Mouse (Mus musculus) c-Kit-positive CD71-positive TER-119-positive erythroid progenitor cells, embryonic 14.5 days (primary cell): ENCODE measurements around the gene Lbhd1.

Source experiments
- DNase-seq: peaks from one replicate; pipeline ENCODE4 v3.0.0-alpha.2; 2013; ENCODE audit warnings: low spot score

The Lbhd1 gene

GRCm38 (mm10) chr19:8911810-8912209 is 28.3 kb downstream of the Lbhd1 start:
- no peak for DNase-seq

DNA sequence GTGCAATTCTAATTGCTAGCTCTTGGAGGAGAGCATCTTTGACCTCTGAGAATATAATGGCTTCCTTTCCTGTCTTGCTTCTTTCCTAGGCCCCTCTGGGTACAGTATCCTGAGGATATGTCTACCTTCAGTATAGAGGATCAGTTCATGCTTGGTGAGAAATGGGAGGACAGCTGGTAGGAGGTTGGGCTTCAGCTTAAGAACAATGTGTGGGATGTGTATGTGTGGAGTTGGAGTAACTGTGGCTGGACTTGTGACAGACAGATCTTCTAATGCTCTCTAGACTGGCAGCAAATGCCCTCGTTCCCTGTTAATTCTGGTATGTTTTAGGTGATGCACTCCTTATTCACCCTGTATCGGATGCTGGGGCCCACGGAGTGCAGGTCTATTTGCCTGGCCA is 30.7 kb downstream of the Lbhd1 start:
- DNase-seq: no peak

GRCm38 (mm10) chr19:8919000-8919399 is 35.5 kb downstream of the Lbhd1 start:
- no peak for DNase-seq

DNA sequence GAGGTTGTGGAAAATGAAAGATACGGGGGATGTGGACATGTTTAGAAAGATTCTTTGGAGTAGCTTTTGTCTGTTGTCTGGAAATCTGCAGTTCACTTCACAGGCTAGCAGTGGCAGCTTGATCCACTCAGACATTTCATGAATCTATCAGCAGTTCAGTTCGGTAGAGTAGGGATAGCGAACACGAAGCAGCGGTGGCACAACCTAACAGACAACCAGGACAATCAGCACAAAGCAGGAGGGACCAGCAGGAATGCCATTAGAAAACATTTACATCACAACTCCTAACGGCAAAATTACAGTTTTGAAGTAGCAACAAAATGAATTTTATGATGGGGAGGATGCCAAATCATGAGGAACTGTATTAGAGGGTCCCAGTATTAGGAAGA is 36.1 kb downstream of the Lbhd1 start:
- DNase-seq: no peak

DNA sequence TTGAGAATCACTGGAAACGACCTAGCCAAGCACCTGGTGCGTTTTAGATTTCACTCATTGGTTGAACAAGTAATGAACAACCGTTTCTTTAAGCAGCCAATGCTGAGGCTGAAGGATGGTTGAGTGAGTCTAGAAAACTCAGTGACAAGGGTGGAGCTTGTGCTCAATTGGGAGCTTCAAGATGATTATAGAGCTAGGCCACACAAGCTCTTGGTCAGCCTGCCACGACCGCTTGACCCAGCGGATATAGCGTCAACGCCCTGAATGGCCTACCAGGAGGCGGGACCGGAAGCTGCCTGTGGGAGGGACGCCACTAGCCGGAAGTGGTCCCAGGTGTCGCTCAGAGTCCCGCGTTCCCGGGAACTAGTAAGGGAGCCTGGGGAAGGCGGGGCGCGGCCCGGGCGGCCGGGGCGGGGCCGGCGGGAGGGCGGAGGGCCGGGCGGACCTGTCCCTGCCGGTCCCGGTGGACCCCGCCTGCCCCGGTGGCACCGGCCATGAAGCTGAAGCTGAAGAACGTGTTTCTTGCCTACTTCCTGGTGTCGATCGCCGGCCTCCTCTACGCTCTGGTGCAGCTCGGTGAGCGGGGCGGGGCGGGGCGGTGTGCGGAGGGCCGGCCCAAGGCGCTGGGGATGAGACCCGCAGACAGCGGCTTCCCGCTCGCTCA is 36.7 kb downstream of the Lbhd1 start, which contains the start of gene B3gat3:
B3gat3 (plus strand) TSS at position 302 of the 664 bp plus-strand sequence.
- peak; percentile 90 for DNase-seq

DNA sequence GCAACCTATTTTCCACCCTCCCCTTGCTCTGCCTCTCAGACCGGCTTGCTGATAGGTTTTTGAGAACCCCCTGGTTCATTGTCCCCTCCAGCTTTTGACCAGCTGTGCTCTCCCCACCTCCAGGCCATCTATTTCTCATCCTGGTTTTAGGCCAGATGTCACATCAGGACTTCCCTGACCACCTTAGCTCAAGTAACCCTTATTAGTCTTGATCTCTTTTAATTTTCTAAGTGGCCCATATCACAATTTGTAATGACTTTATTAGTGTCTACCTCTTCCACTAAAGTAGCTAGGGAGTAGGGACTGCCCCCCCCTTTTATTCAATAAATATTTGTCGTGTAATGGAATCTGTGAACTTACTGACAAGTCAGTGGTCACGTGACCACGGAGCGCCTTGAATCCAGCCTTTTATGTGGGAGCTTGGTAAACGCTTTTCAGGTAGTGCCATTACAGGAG is 37.3 kb downstream of the Lbhd1 start:
- peak; percentile 75 for DNase-seq

DNA sequence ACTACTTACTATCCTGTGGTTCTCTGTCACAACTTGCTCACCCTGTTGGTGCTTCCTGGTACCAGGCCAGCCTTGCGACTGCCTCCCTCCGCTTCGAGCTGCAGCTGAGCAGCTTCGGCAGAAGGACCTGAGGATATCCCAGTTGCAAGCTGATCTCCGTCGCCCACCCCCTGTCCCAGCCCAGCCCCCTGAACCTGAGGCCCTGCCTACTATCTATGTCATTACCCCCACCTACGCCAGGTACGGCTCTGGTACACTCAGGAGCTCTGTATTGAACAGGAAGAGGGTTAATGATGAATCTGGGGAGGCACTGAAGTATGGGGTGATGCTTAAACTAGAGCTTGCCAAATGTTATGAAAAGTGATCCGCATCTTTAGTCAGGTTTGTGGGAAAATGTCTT is 38.2 kb downstream of the Lbhd1 start:
- DNase-seq: no peak

- no peak for DNase-seq
These were observed 43.2 kb downstream of the Lbhd1 start for GRCm38 (mm10) chr19:8926766-8927165.

- DNase-seq: no peak
These were observed 44.5 kb downstream of the Lbhd1 start for GRCm38 (mm10) chr19:8927891-8928525.

DNA sequence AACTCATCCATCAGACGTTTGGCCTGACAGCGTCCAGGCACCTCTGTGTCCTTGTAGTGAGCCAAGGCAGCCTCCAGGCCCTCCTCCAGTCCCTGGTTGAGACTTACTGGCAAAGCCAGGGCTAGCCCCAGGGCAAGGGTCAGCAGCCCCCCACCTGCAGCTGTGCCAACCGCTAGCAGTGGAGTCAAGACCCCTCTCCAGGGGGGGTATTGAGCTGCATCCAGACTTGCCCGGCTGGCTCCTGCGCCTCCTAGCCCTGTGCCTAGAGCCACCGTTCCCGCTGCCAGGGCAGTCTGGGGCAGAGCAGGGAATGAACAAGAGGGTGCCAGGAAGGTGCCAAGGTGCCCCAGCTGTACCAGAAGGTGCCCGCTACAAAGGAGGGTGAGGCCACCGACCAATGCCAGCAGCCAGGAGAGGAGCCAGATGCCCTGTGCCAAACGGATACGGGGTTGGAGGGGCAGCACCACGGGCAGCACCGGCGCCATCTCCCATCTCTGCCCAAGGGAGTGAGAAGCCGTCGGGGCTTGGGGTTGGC is 45.2 kb downstream of the Lbhd1 start:
- DNase-seq: no peak

GRCm38 (mm10) chr19:8929224-8930088 is 45.9 kb downstream of the Lbhd1 start, which contains the start of the genes Rom1 and Eml3:
TSS of gene Rom1 (minus strand) at chr19:8929356.
TSS of gene Eml3 (plus strand) at chr19:8929552.
- peak; percentile 82 for DNase-seq

DNA sequence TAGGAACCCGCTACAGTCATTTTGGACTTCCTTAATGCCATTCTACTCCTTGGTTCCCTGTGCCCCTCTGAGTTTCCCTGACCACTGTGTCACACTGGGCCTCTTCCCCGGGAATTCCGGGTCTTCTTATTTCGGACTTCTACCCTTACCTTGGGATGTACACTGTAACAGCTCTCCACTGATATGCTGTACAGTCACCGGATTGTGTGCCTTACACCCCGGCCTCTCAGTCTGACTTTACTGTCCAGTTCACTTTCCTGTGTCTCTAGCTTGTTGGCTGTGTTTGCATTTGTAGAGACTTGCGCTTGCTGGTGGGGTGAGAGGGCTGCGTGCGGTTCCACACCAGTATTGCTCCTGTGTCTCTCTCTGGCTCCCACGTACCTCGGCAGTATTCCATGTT is 46.6 kb downstream of the Lbhd1 start:
- DNase-seq: no peak

DNA sequence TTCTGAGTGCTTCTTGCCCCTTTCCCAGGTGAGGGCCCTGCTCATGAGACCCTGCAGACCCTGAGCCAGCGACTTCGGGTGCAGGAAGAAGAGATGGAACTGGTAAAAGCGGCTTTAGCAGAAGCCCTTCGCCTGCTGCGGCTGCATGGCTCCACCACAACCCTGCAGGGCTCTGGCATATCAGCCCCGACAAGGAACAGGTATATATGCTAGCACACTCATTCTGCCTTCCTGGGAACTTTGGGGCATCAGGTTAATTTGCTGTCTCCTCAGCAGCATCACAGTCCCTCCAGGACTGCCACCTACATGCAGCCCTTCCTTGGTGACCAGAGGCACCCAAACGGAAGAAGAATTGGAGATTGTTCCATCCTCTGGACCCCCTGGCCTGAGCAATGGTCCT is 47.2 kb downstream of the Lbhd1 start:
- no peak for DNase-seq

GRCm38 (mm10) chr19:8936736-8937135 is 53.2 kb downstream of the Lbhd1 start:
- DNase-seq: no peak

DNA sequence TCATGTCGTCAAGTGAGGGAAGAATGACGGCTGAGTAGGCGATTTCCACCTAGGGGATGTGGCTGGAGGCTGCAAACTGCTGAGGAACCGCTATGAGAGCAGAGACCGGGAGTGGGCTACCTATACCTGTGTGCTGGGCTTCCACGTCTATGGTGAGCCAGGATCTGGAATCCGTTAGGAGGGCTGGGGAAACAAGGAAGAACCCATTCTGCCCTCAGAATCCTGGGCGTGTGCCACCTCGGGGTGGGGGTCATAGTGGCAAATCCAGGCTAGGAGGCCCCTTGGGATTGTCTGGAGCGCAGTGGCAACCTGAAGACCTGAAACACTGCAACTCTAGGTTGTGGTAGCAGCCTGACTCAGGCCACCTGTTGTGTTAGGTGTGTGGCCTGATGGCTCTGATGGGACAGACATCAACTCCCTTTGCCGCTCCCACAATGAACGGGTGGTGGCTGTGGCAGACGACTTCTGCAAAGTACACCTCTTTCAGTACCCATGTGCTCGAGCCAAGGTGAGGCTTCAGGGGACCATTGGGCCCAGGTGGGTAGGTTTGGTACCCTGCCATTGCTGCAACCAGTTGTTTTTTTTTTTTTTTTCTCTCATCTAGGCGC is 57.1 kb downstream of the Lbhd1 start:
- no peak for DNase-seq

DNA sequence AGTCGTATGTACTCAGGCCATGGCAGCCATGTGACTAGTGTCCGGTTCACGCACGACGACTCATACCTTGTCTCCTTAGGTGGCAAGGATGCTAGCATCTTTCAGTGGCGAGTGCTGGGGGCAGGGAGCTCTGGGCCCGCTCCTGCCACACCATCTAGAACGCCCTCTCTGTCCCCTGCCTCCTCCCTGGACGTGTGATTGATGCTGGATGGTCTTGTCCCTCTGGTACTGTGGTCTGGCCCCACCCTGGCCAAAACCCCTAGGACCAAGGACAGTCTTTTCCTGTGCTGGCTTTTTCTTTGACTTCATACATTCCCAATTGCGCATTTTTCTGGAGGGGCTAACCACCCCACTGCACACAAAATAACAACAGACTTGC is 57.6 kb downstream of the Lbhd1 start:
- DNase-seq: no peak

DNA sequence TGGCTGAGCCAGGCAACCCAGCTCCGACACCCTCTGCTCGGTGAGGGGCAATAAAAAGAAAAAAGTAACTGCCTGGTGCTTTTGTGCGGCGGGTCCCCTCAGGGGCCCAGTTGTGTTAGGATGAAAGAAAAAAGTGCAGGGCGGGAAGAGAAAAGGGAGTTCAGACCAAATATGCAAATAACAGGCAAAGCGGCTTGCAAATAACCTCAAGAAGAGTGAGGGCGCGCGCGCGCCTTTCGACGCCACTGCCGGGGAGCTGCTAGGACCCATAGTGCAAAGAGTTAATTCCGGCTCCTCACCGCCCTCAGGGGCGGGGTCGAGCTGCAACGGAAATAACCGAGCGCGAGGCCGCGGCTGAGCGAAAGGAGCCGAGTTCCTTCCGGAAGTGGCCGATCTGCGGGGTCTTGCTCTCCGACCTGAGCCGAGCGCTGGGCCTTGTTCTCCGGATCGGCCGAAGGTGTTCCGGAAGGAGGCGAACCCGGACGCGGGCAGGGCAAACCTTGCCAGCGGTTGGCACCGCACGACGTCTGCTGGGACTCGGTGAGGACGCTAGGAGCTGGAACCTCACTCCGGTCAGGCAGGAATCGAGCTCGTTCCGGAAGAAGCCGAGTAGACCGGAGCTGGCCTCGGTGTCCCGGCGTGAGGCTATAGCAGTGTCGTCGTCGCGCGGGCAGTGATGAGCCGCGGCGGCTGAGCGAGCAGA is 58.1 kb downstream of the Lbhd1 start, which contains the start of gene Mta2:
Mta2 (plus strand) TSS at position 361 of the 703 bp plus-strand sequence.
- peak; percentile 95 for DNase-seq
